18 mouse cellular contexts compared by ENCODE assay signal in genomic region chr9:118471296-118471695, GRCm38 (mm10). TPM values are rescaled to one million over a fixed set of nuclear protein-coding genes. Genes with fewer than 3 reads are reported as not detected.
DNase-seq lines count a peak whose midpoint lies in the region.
"Had no signal": no experiment of that assay in that cellular context is flagged by ENCODE, and none has a peak within 500 bp of the region (broad histone marks: within the 10 kb centered on the region; RNA-seq: fewer than 3 reads in every experiment).

No protein-coding gene starts in this region.

- DNase-seq in ES-CJ7 (ENCODE audit: low read depth, low spot score) = peak; percentile 86
- peak; percentile 69 for DNase-seq in ZHBTc4 (ENCODE audit: low read depth, low spot score)
- DNase-seq in kidney, adult 18-20 months = no peak
- DNase-seq in gastrocnemius, postnatal 4 days (ENCODE audit: low spot score in 2 of 2) = no peak
- DNase-seq: adrenal gland, adult 2 months; adrenal gland, adult 8-10 months; adrenal gland, postnatal 10 days; adrenal gland, postnatal 14 days; adrenal gland, postnatal 25 days; adrenal gland, postnatal 36 days; B cell, adult 2 months; cerebellum, adult 11 months; cerebellum, adult 11-12 months; cerebellum, adult 18-20 months; cerebellum, adult 2 months; cerebellum, adult 8-10 months had no signal

RNA-seq across cellular contexts. Expression of gene Eomes, which starts 6.7 kb away (rescaled TPM):
- not detected for total RNA-seq in gastrocnemius, postnatal 4 days (2021)
- total RNA-seq: CH12.LX, MEL had no signal

RNA-seq across cellular contexts. Expression of gene Golga4, which starts 34.8 kb away (rescaled TPM):
- total RNA-seq in gastrocnemius, postnatal 4 days (2021) = 100 to 1,000 TPM; 137 to 148 TPM

Comparison
In these comparisons a context has a peak if more than half of its experiments do, and no peak if none do; other contexts are left out.
1. DNase-seq: peak in ES-CJ7 (single experiment) and ZHBTc4 (single experiment); none in kidney, adult 18-20 months (single experiment) and gastrocnemius, postnatal 4 days (0 of 2).